Mouse (Mus musculus): ENCODE results near the gene Gm12216. TPM values are rescaled to one million over a fixed set of nuclear protein-coding genes. Genes with fewer than 3 reads are reported as not detected.

The Gm12216 gene
- polyA plus RNA-seq, 1 experiment from 2014 or later, result 0.31 TPM

DNA sequence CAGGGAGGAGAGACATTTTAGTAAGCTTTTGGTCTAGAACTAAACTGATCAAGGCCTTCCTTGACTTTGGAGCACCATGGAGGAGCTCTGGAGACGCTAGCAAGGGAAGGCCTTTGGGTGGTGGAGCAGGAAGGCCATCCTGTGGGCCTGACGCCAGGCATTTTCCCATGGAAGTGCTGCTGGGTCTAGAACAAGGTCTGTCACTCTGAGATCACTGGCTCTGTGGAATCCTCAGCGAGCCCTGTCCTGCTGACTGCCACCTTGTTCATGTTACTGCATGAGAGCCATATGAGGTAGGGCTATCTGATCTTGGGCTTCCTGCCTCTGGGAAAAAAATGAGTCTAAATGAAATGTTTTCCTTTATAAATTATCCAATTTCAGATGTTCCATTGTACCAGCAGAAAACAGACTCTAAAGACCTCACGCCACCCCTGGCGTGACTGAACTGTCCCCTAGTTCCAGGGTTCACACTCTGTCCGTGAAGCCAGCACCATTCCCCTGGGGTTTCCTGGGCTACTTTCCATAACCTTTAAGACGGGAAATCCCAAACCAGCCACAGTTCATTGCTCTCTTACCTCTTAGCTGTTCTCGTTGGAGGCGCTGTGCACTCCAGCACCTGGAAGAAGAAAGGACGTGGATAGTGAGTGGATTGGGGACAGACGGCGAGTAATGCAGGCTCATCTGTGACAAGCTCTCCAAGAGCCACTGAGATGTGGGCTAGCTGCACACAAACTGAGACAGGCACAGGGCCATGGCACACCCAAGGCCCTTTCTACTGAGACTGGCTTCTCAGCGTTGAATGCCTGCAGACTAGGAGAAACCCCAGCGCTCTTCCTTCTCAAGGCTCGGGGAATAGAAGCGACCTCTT is 45.8 kb downstream of the Gm12216 start:
- no peak overlapping the region for H3K4me3 ChIP-seq
- no peaks in the 10 kb centered on the region for H3K9me3 ChIP-seq
- H3K9ac ChIP-seq, result no peak overlapping the region
- H3K27me3 ChIP-seq, result no peaks in the 10 kb centered on the region
- H3K36me3 ChIP-seq, result no peaks in the 10 kb centered on the region
- H3K27ac ChIP-seq, result no peak overlapping the region
- H3K4me2 ChIP-seq, result no peak overlapping the region
- H3K4me1 ChIP-seq (replicated peaks), result no peaks in the 10 kb centered on the region
- 86% methylated on average over 16 of the region's 16 CpGs for WGBS
- ATAC-seq (ENCODE audit: low FRiP score), result no peak

DNA sequence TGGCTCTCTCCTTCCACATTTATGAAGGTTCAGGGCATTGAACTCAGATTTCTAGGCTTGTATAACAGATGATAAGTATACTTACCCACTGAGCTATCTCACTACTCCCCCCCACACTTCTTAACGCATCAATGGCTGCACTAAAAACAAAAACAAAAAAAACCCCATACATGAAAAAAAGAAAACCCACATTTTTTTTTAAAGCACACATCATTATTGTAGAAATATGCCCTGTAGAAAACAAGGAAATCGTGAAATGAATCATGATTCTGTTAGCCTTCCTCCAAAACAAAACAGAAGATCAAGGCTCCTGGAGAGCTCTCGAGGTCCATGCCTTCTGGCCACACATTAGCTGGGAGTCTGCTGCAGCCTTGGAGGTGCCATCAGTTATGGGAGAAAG is 47.7 kb downstream of the Gm12216 start:
- no peaks in the 10 kb centered on the region for H3K9me3 ChIP-seq
- no peaks in the 10 kb centered on the region for H3K27me3 ChIP-seq
- H3K4me3 ChIP-seq, result no peak overlapping the region
- H3K4me1 ChIP-seq (replicated peaks), result no peaks in the 10 kb centered on the region
- H3K9ac ChIP-seq, result no peak overlapping the region
- WGBS, result 83% methylated on average over 3 of the region's 3 CpGs
- ATAC-seq (ENCODE audit: low FRiP score), result no peak
- H3K27ac ChIP-seq, result no peak overlapping the region
- H3K4me2 ChIP-seq, result no peak overlapping the region
- H3K36me3 ChIP-seq, result no peaks in the 10 kb centered on the region

DNA sequence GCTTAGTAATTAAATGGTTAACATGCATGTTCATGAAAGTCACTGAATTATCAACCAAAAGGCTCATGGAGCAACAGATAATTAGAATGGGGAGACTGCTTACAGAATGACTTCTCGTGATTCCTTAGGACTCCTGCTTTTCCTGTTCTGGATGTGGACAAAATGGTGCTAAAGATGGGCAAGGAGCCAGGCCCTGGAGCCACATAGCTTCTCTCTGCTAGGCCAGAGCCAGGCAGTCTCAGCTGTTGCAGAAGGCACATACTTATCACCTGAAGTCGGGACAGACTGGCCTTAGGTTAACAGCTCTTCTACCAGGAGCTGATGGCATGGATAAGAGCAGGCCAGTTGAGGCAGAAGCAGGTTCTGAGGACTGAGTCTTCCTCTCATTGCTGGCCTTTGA is 48.3 kb downstream of the Gm12216 start:
- ATAC-seq (ENCODE audit: low FRiP score), result no peak
- no peaks in the 10 kb centered on the region for H3K9me3 ChIP-seq
- H3K27ac ChIP-seq, result no peak overlapping the region
- no peaks in the 10 kb centered on the region for H3K4me1 ChIP-seq (replicated peaks)
- no peak overlapping the region for H3K9ac ChIP-seq
- WGBS, result 72% methylated on average over 2 of the region's 2 CpGs
- no peaks in the 10 kb centered on the region for H3K36me3 ChIP-seq
- H3K4me3 ChIP-seq, result no peak overlapping the region
- H3K27me3 ChIP-seq, result no peaks in the 10 kb centered on the region
- no peak overlapping the region for H3K4me2 ChIP-seq

DNA sequence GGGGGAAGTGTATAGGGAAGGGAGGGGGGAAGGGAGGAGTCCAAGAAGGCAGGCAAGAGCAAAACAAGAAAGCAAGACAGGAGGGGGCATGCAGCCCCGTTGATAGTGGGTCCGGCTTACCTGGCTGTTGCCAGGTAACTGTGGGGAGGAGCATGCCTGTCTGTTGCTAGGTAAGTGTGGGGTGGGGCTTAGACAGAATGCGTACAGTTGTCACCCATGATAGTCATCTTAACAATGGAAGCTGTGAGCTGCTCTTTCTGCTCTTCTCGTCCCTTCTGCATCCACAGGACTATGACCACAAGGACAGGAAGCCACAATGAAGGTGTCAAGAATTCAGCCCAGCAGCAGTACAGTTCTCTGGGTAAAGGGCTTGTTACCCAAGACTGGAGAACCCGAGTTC is 48.9 kb downstream of the Gm12216 start:
- Histone ChIP-seq H3K9me3 (no peaks in the 10 kb centered on the region), H3K4me1 (replicated peaks) (no peaks in the 10 kb centered on the region), H3K27me3 (no peaks in the 10 kb centered on the region), H3K36me3 (no peaks in the 10 kb centered on the region), H3K4me2 (no peak overlapping the region), H3K4me3 (no peak overlapping the region), H3K9ac (no peak overlapping the region), H3K27ac (no peak overlapping the region)
- WGBS, result 71% methylated on average over 5 of the region's 5 CpGs
- ATAC-seq (ENCODE audit: low FRiP score), result no peak

DNA sequence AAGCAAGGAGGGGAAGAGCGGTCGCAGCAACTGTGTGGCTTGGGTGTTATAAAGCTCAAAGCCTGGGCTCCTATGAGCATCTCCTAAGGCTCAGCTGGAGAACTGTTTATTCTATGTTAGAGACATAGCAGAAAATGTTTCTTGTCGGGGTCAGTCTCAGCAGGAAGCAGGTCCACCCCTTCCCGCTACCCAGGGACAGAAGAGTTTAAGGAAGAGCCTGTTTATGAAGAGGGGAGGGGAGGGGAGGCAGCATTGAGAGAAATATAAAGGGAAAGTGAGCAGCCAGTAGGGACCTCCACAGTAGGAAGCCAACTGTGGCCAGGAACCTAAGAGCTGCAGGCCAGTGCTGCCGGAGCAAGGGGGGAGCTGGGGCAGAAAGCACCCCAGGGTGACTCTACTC is 49.7 kb downstream of the Gm12216 start:
- no peaks in the 10 kb centered on the region for H3K27me3 ChIP-seq
- no peak overlapping the region for H3K9ac ChIP-seq
- ATAC-seq (ENCODE audit: low FRiP score), result no peak
- H3K27ac ChIP-seq, result no peak overlapping the region
- H3K4me2 ChIP-seq, result no peak overlapping the region
- H3K9me3 ChIP-seq, result no peaks in the 10 kb centered on the region
- 46% methylated on average over 5 of the region's 5 CpGs for WGBS
- H3K36me3 ChIP-seq, result no peaks in the 10 kb centered on the region
- H3K4me3 ChIP-seq, result no peak overlapping the region
- H3K4me1 ChIP-seq (replicated peaks), result no peaks in the 10 kb centered on the region

DNA sequence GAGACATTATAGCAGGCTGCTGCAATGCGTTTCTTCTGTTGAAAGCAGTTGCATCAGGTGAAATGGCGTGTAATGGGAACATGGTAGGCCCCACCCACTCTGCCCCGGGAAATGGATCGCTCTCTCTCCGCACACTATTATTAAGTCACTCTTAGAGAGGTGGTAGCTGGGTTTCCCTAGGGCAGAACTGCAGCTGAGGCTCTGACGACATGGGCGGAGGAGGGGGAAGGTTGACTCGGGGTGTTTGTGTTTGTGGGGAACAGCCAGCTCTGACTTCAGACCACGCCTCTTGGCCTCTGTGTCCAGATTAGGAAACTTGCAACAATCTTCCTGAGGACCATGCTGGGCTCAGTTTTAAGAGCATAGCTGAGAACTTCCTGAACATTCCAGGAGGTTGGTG is 53.3 kb downstream of the Gm12216 start:
- no peaks in the 10 kb centered on the region for H3K9me3 ChIP-seq
- H3K9ac ChIP-seq, result no peak overlapping the region
- WGBS, result 68% methylated on average over 9 of the region's 9 CpGs
- H3K4me3 ChIP-seq, result no peak overlapping the region
- ATAC-seq (ENCODE audit: low FRiP score), result no peak
- no peaks in the 10 kb centered on the region for H3K36me3 ChIP-seq
- peaks cover 5% of the 10 kb centered on the region; the same call in 1 of the 2 replicates for H3K4me1 ChIP-seq (replicated peaks)
- no peaks in the 10 kb centered on the region for H3K27me3 ChIP-seq
- H3K27ac ChIP-seq, result no peak overlapping the region
- H3K4me2 ChIP-seq, result no peak overlapping the region

DNA sequence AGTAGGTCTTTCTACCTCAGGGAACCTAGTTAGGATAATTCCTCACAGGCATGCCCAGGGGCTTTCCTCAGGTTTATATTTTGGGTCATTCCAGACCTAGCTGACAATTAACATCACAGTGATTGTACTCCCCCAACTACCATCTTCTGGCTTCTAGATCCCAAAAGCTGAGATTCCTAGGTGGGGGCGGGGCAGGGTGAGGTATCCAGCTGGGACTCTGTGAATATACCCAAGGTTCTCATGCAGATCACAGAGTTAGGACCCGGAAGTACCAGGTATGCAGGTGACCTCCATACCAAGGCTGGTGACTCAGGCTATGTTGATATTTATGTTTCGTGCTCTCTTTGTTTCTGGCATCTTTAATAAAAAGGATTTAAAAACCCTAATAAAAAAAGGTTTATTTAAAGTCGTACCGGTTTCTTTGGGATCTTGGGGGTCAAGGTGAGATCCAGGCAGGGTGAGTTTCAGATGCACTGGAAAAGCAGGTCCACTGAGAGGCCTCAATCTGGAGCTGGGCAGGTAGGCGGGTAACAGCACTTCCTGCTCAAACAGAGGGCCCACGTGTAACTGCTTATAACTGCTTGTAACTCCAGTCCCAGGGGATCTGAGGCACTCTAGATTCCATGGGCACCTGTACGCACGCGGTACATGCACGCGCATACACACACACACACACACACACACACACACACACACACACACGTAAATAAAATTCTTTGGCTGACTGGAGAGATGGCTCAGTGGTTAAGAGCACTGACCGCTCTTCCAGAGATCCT is 54.3 kb downstream of the Gm12216 start:
- Histone ChIP-seq H3K9me3 (no peaks in the 10 kb centered on the region), H3K9ac (no peak overlapping the region)
- 82% methylated on average over 14 of the region's 14 CpGs for WGBS

DNA sequence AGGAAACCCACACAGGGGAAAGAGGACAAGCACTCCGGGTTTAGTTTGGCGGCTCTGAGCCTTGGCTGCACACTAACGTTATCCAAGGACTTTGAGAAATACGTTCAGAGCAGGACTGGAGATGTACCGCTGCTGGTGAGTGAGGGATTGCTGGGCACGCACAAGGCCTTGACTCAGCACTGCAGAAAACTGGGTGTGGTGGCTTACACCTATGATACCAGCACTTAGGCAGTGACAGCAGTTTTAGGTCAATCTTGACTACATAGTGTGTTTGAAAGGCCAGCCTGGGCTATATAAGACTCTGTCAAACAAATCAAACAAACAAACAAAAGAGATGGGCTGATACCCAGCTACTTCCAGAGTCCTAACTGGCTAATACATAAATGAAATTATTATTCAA is 55.6 kb downstream of the Gm12216 start:
- H3K4me2 ChIP-seq, result no peak overlapping the region
- H3K27ac ChIP-seq, result no peak overlapping the region
- WGBS, result 93% methylated on average over 6 of the region's 6 CpGs
- no peaks in the 10 kb centered on the region for H3K9me3 ChIP-seq
- no peaks in the 10 kb centered on the region for H3K36me3 ChIP-seq
- no peak overlapping the region for H3K9ac ChIP-seq
- H3K27me3 ChIP-seq, result no peaks in the 10 kb centered on the region
- no peak overlapping the region for H3K4me3 ChIP-seq
- no peak for ATAC-seq (ENCODE audit: low FRiP score)
- H3K4me1 ChIP-seq (replicated peaks), result peaks cover 5% of the 10 kb centered on the region; the same call in 1 of the 2 replicates

More for the DNA sequence above, 54.3 kb downstream of the Gm12216 start:
- H3K27me3 ChIP-seq, result no peaks in the 10 kb centered on the region
- no peak overlapping the region for H3K4me2 ChIP-seq
- H3K4me3 ChIP-seq, result no peak overlapping the region
- H3K27ac ChIP-seq, result no peak overlapping the region
- H3K36me3 ChIP-seq, result no peaks in the 10 kb centered on the region
- no peak for ATAC-seq (ENCODE audit: low FRiP score)
- H3K4me1 ChIP-seq (replicated peaks), result peaks cover 5% of the 10 kb centered on the region; the same call in 1 of the 2 replicates

DNA sequence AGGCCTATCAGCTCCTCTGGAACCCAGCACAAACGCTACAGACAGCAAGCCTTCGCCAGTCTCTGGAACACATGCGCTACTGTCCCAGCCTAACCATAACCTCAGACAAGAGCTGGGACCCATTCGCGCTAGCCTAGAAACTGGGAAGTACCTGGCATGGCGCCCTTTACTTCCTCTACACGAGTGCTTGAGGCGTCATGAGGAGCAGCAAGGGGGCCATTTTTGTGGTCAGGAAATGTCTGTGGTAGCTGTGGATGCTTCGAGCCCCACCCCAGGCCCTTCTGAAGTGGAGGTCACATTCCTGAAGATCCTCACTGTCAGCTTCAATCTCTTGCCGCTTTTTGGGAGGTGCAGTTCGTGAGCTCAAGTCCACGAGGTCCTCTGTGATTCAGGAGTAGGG is 56.0 kb downstream of the Gm12216 start:
- no peak overlapping the region for H3K4me3 ChIP-seq
- no peak overlapping the region for H3K27ac ChIP-seq
- no peak overlapping the region for H3K9ac ChIP-seq
- no peaks in the 10 kb centered on the region for H3K9me3 ChIP-seq
- H3K4me1 ChIP-seq (replicated peaks), result peaks cover 5% of the 10 kb centered on the region; the same call in 1 of the 2 replicates
- no peak overlapping the region for H3K4me2 ChIP-seq
- no peaks in the 10 kb centered on the region for H3K27me3 ChIP-seq
- 87% methylated on average over 12 of the region's 12 CpGs for WGBS
- ATAC-seq (ENCODE audit: low FRiP score), result no peak
- no peaks in the 10 kb centered on the region for H3K36me3 ChIP-seq

DNA sequence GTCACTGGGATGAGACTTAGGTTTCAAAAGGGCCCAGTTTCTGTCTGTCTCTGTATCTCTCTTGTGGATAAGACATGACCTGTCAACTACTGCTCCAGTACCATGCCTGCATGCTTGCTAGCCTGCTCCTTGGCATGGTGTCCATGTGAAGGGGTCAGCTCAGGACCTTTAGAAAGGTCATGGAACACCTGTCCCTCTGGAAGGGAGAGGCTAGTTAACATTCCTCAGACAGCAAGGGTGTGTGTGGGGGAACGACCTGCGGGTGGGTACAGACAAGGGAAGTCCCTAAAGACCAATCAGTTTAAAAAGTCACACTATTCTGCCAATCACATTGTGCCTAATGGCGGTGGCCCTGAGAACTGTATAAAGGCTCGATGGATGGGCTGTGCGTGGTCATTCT is 58.1 kb downstream of the Gm12216 start:
- Histone ChIP-seq H3K4me3 (no peak overlapping the region), H3K9ac (no peak overlapping the region), H3K4me1 (replicated peaks) (peaks cover 16% of the 10 kb centered on the region), H3K4me2 (no peak overlapping the region), H3K9me3 (no peaks in the 10 kb centered on the region), H3K36me3 (no peaks in the 10 kb centered on the region), H3K27me3 (no peaks in the 10 kb centered on the region), H3K27ac (no peak overlapping the region)
- WGBS, result 82% methylated on average over 5 of the region's 5 CpGs
- no peak for ATAC-seq (ENCODE audit: low FRiP score)

DNA sequence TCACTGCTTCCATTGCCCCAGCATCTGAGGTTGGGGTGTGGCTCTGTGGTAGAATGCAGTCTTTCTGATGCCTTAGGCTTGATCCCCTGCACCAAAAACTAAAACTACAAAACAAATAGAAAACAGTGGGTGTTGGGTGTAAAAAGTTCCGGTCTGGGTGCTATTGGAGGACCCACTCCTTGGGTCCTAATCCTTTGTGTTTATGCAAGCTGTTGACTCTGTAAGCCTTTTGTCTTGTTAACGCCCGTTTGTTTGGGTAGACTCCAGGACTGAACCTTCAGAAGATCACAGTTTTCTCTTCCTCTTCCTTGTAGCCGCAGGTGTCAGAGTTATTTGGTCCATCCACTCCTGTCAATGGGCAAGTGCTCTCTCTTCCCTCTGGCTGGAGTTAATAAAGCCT is 59.0 kb downstream of the Gm12216 start:
- no peaks in the 10 kb centered on the region for H3K36me3 ChIP-seq
- H3K27ac ChIP-seq, result no peak overlapping the region
- no peak overlapping the region for H3K4me3 ChIP-seq
- no peaks in the 10 kb centered on the region for H3K9me3 ChIP-seq
- H3K27me3 ChIP-seq, result no peaks in the 10 kb centered on the region
- no peak for ATAC-seq (ENCODE audit: low FRiP score)
- H3K9ac ChIP-seq, result no peak overlapping the region
- H3K4me2 ChIP-seq, result no peak overlapping the region
- H3K4me1 ChIP-seq (replicated peaks), result peaks cover 24% of the 10 kb centered on the region
- 66% methylated on average over 4 of the region's 4 CpGs for WGBS

DNA sequence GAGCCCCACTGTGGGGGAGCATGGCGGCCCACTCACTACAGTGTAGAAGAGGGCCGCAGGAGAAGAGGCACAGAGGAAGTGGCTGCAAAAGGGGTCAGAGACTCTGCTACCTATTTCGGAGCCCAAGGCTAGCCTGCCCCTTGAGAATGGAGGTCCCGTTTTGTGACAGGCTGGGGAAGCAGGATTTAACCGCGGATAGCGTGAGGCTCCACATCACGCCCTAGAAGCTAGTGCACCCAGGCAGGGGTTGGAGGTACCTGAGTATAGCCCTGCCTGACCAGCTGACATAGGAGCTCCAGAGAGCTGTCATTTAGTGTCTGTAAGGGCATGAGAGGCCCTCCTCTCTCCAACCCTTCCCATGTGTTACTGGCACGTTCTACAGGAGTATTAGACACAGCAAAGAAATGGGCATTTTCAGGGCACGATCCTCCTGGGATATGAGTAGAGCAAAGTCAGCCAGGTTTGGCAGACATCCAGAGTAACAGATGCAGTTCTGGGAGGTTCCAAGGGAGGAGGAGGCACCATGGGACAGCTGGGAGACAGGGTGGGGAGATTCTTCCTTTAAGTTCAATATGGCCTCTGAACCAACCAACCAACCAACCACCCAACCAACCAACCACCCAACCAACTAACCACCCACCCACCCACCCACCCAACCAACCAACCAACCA is 60.9 kb downstream of the Gm12216 start:
- H3K4me3 ChIP-seq, result no peak overlapping the region
- ATAC-seq (ENCODE audit: low FRiP score), result no peak
- WGBS, result 89% methylated on average over 10 of the region's 10 CpGs
- H3K36me3 ChIP-seq, result no peaks in the 10 kb centered on the region
- no peak overlapping the region for H3K9ac ChIP-seq
- H3K27ac ChIP-seq, result no peak overlapping the region
- H3K4me1 ChIP-seq (replicated peaks), result peaks cover 26% of the 10 kb centered on the region
- H3K27me3 ChIP-seq, result no peaks in the 10 kb centered on the region
- H3K9me3 ChIP-seq, result no peaks in the 10 kb centered on the region
- no peak overlapping the region for H3K4me2 ChIP-seq
